Mouse (Mus musculus): ENCODE results near the gene Ddx23. TPM values are rescaled to one million over a fixed set of nuclear protein-coding genes. Genes with fewer than 3 reads are reported as not detected.

Gene Ddx23
- total and polyA plus RNA-seq, 3 experiments, result 66.6 to 154 (median 112) TPM

- ATAC-seq (ENCODE audit: extremely low read depth, insufficient number of reproducible peaks, low FRiP score, poor library complexity, severe bottlenecking) (no peak), DNase-seq (ENCODE audit: low spot score) (no peak)
- H3K27me3 ChIP-seq (ENCODE audit: insufficient read depth, low read length), result peaks cover 38% of the 10 kb centered on the region
- peaks cover 3% of the 10 kb centered on the region; the same call in 1 of the 2 replicates for H3K4me1 ChIP-seq (ENCODE audit: insufficient read depth, low read depth, low read length)
- TF ChIP-seq GATA2 (IDR thresholded peaks at IDR 0.05; ENCODE audit: borderline replicate concordance, low read depth, low read length) (no peak), GATA1 (IDR thresholded peaks at IDR 0.05; ENCODE audit: borderline replicate concordance, low read length) (no peak), TAL1 (conservative IDR thresholded peaks at IDR 0.05; ENCODE audit: low read depth, low read length) (no peak), CTCF (IDR thresholded peaks at IDR 0.05; ENCODE audit: low read depth, low read length) (no peak), POLR2AphosphoS5 (IDR thresholded peaks at IDR 0.05; ENCODE audit: insufficient replicate concordance, low read depth, low read length) (no peak)
- H3K4me3 ChIP-seq (ENCODE audit: low read depth, low read length), result no peak overlapping the region
- H3K9me3 ChIP-seq (replicated peaks), result peaks cover 5% of the 10 kb centered on the region
- H3K36me3 ChIP-seq (replicated peaks), result no peaks in the 10 kb centered on the region
Observed at GRCm38 (mm10) chr15:98614971-98615370, 47.7 kb downstream of the Ddx23 start.

- Histone ChIP-seq H3K9me3 (replicated peaks) (peaks cover 5% of the 10 kb centered on the region), H3K36me3 (replicated peaks) (no peaks in the 10 kb centered on the region), H3K4me1 (ENCODE audit: insufficient read depth, low read depth, low read length) (peaks cover 3% of the 10 kb centered on the region; the same call in 1 of the 2 replicates), H3K4me3 (ENCODE audit: low read depth, low read length) (no peak overlapping the region), H3K27me3 (ENCODE audit: insufficient read depth, low read length) (peaks cover 39% of the 10 kb centered on the region)
- DNase-seq (ENCODE audit: low spot score) (no peak), ATAC-seq (ENCODE audit: extremely low read depth, insufficient number of reproducible peaks, low FRiP score, poor library complexity, severe bottlenecking) (no peak)
- TF ChIP-seq GATA2 (IDR thresholded peaks at IDR 0.05; ENCODE audit: borderline replicate concordance, low read depth, low read length) (no peak), CTCF (IDR thresholded peaks at IDR 0.05; ENCODE audit: low read depth, low read length) (no peak), POLR2AphosphoS5 (IDR thresholded peaks at IDR 0.05; ENCODE audit: insufficient replicate concordance, low read depth, low read length) (no peak), TAL1 (conservative IDR thresholded peaks at IDR 0.05; ENCODE audit: low read depth, low read length) (no peak), GATA1 (IDR thresholded peaks at IDR 0.05; ENCODE audit: borderline replicate concordance, low read length) (no peak)
Observed at GRCm38 (mm10) chr15:98614551-98614950, 48.1 kb downstream of the Ddx23 start.

- peaks cover under 1% of the 10 kb centered on the region; the same call in 1 of the 2 replicates for H3K4me1 ChIP-seq (ENCODE audit: insufficient read depth, low read depth, low read length)
- H3K36me3 ChIP-seq (replicated peaks), result no peaks in the 10 kb centered on the region
- peaks cover 38% of the 10 kb centered on the region for H3K27me3 ChIP-seq (ENCODE audit: insufficient read depth, low read length)
- DNase-seq (ENCODE audit: low spot score) (no peak), ATAC-seq (ENCODE audit: extremely low read depth, insufficient number of reproducible peaks, low FRiP score, poor library complexity, severe bottlenecking) (no peak)
- no peak overlapping the region for H3K4me3 ChIP-seq (ENCODE audit: low read depth, low read length)
- TF ChIP-seq POLR2AphosphoS5 (IDR thresholded peaks at IDR 0.05; ENCODE audit: insufficient replicate concordance, low read depth, low read length) (no peak), CTCF (IDR thresholded peaks at IDR 0.05; ENCODE audit: low read depth, low read length) (no peak), GATA2 (IDR thresholded peaks at IDR 0.05; ENCODE audit: borderline replicate concordance, low read depth, low read length) (no peak), TAL1 (conservative IDR thresholded peaks at IDR 0.05; ENCODE audit: low read depth, low read length) (no peak), GATA1 (IDR thresholded peaks at IDR 0.05; ENCODE audit: borderline replicate concordance, low read length) (no peak)
- peaks cover 5% of the 10 kb centered on the region for H3K9me3 ChIP-seq (replicated peaks)
Observed at GRCm38 (mm10) chr15:98612229-98612628, 50.5 kb downstream of the Ddx23 start.

GRCm38 (mm10) chr15:98610131-98610633 is 52.5 kb downstream of the Ddx23 start:
- H3K9me3 ChIP-seq (replicated peaks), result peaks cover 5% of the 10 kb centered on the region
- no peaks in the 10 kb centered on the region for H3K36me3 ChIP-seq (replicated peaks)
- H3K4me3 ChIP-seq (ENCODE audit: low read depth, low read length), result no peak overlapping the region
- peaks cover 45% of the 10 kb centered on the region for H3K27me3 ChIP-seq (ENCODE audit: insufficient read depth, low read length)
- TF ChIP-seq POLR2AphosphoS5 (IDR thresholded peaks at IDR 0.05; ENCODE audit: insufficient replicate concordance, low read depth, low read length) (no peak), TAL1 (conservative IDR thresholded peaks at IDR 0.05; ENCODE audit: low read depth, low read length) (no peak), CTCF (IDR thresholded peaks at IDR 0.05; ENCODE audit: low read depth, low read length) (no peak), GATA2 (IDR thresholded peaks at IDR 0.05; ENCODE audit: borderline replicate concordance, low read depth, low read length) (no peak), GATA1 (IDR thresholded peaks at IDR 0.05; ENCODE audit: borderline replicate concordance, low read length) (no peak)
- DNase-seq (ENCODE audit: low spot score) (no peak), ATAC-seq (ENCODE audit: extremely low read depth, insufficient number of reproducible peaks, low FRiP score, poor library complexity, severe bottlenecking) (no peak)
- no peaks in the 10 kb centered on the region for H3K4me1 ChIP-seq (ENCODE audit: insufficient read depth, low read depth, low read length)

GRCm38 (mm10) chr15:98609331-98610130 is 53.2 kb downstream of the Ddx23 start, which contains the start of gene Adcy6:
Gene Adcy6, minus strand, starts transcription at chr15:98610076.
- Histone ChIP-seq H3K9me3 (replicated peaks) (peaks cover 5% of the 10 kb centered on the region), H3K27me3 (ENCODE audit: insufficient read depth, low read length) (peaks cover 47% of the 10 kb centered on the region), H3K4me3 (ENCODE audit: low read depth, low read length) (no peak within 1 kb of the TSS), H3K36me3 (replicated peaks) (no peaks in the 10 kb centered on the region), H3K4me1 (ENCODE audit: insufficient read depth, low read depth, low read length) (no peaks in the 10 kb centered on the region)
- no peak for DNase-seq (ENCODE audit: low spot score)
- no peak for ATAC-seq (ENCODE audit: extremely low read depth, insufficient number of reproducible peaks, low FRiP score, poor library complexity, severe bottlenecking)
- TF ChIP-seq POLR2AphosphoS5 (IDR thresholded peaks at IDR 0.05; ENCODE audit: insufficient replicate concordance, low read depth, low read length), result no peak

GRCm38 (mm10) chr15:98608784-98609250 is 53.9 kb downstream of the Ddx23 start:
- H3K27me3 ChIP-seq (ENCODE audit: insufficient read depth, low read length), result peaks cover 51% of the 10 kb centered on the region
- H3K4me3 ChIP-seq (ENCODE audit: low read depth, low read length), result no peak overlapping the region
- H3K4me1 ChIP-seq (ENCODE audit: insufficient read depth, low read depth, low read length), result no peaks in the 10 kb centered on the region; the same call in 1 of the 2 replicates
- ATAC-seq (ENCODE audit: extremely low read depth, insufficient number of reproducible peaks, low FRiP score, poor library complexity, severe bottlenecking) (no peak), DNase-seq (ENCODE audit: low spot score) (no peak)
- H3K9me3 ChIP-seq (replicated peaks), result peaks cover 5% of the 10 kb centered on the region
- H3K36me3 ChIP-seq (replicated peaks), result no peaks in the 10 kb centered on the region
- TF ChIP-seq POLR2AphosphoS5 (IDR thresholded peaks at IDR 0.05; ENCODE audit: insufficient replicate concordance, low read depth, low read length) (no peak), GATA1 (IDR thresholded peaks at IDR 0.05; ENCODE audit: borderline replicate concordance, low read length) (no peak), CTCF (IDR thresholded peaks at IDR 0.05; ENCODE audit: low read depth, low read length) (no peak), GATA2 (IDR thresholded peaks at IDR 0.05; ENCODE audit: borderline replicate concordance, low read depth, low read length) (no peak), TAL1 (conservative IDR thresholded peaks at IDR 0.05; ENCODE audit: low read depth, low read length) (no peak)

All from G1E (cell line).